In genomic region chr11:73015391-73016102, GRCm38 (mm10) we compare ENCODE assay signal across 8 mouse cellular contexts. TPM values are rescaled to one million over a fixed set of nuclear protein-coding genes. Genes with fewer than 3 reads are reported as not detected.
DNase-seq lines count a peak whose midpoint lies in the region; ATAC-seq and TF ChIP-seq lines count a peak whose summit lies in the region.

No protein-coding gene starts in this region.

- H3K27me3 ChIP-seq in midbrain, embryonic 11.5 days (ENCODE audit: control insufficient read depth, insufficient read depth, low read length), result peaks cover 17% of the 10 kb centered on the region
- peaks cover 20% of the 10 kb centered on the region for H3K27me3 ChIP-seq in midbrain, embryonic 13.5 days

- no peak overlapping the region for H3K9ac ChIP-seq in midbrain, embryonic 11.5 days (ENCODE audit: low read length)
- H3K9ac ChIP-seq in midbrain, embryonic 13.5 days (replicated peaks), result no peak overlapping the region

- H3K4me2 ChIP-seq in midbrain, embryonic 11.5 days, result no peak overlapping the region
- H3K4me2 ChIP-seq in midbrain, embryonic 13.5 days (replicated peaks), result no peak overlapping the region

- TF ChIP-seq CTCF in gastrocnemius, adult 2 months (IDR thresholded peaks at IDR 0.05), result no peak

- no peak overlapping the region for H3K27ac ChIP-seq in midbrain, embryonic 11.5 days (ENCODE audit: low read depth, low read length)
- H3K27ac ChIP-seq in midbrain, embryonic 13.5 days, result no peak overlapping the region
- peak overlapping the region; percentile 62 for H3K27ac ChIP-seq in gastrocnemius, adult 2 months

- no peaks in the 10 kb centered on the region for H3K9me3 ChIP-seq in midbrain, embryonic 11.5 days (ENCODE audit: control insufficient read depth, low read length)
- H3K9me3 ChIP-seq in midbrain, embryonic 13.5 days, result no peaks in the 10 kb centered on the region

- 84% methylated on average over 5 of the region's 5 CpGs for WGBS in midbrain, embryonic 11.5 days
- WGBS in midbrain, embryonic 13.5 days, result 76% methylated on average over 5 of the region's 5 CpGs

- intact Hi-C loops in gastrocnemius, adult 2 months (cut with DNase I), result no loop called here

- DNase-seq in adrenal gland, adult (ENCODE audit: inconsistent age in 2 of 2, low spot score in 1 of 2), result peak; percentile 75 to 83
- DNase-seq in adrenal gland, postnatal 4 days (ENCODE audit: low spot score in 2 of 2), result no peak
- peak; percentile 31 for DNase-seq in midbrain, embryonic 11.5 days (ENCODE audit: low spot score, missing footprints)
- peak; percentile 83 for DNase-seq in gastrocnemius, adult 2 months
- peak; percentile 45 for DNase-seq in lung, postnatal 25 days (ENCODE audit: low spot score)
- DNase-seq in T-cell, adult 2 months (ENCODE audit: low spot score), result no peak
- no peak for DNase-seq in embryo, embryonic 9.5 days (ENCODE audit: extremely low spot score)

- peaks cover 4% of the 10 kb centered on the region; the same call in 1 of the 2 replicates for H3K4me1 ChIP-seq in midbrain, embryonic 11.5 days (ENCODE audit: control insufficient read depth, insufficient read depth, low read length)
- H3K4me1 ChIP-seq in midbrain, embryonic 13.5 days (replicated peaks), result peaks cover 19% of the 10 kb centered on the region

- H3K36me3 ChIP-seq in midbrain, embryonic 11.5 days (ENCODE audit: control insufficient read depth, insufficient read depth, low read length), result no peaks in the 10 kb centered on the region
- H3K36me3 ChIP-seq in midbrain, embryonic 13.5 days, result no peaks in the 10 kb centered on the region

- no peak overlapping the region for H3K4me3 ChIP-seq in midbrain, embryonic 11.5 days (ENCODE audit: low read depth, low read length)
- H3K4me3 ChIP-seq in midbrain, embryonic 13.5 days (replicated peaks), result no peak overlapping the region
- no peak overlapping the region for H3K4me3 ChIP-seq in gastrocnemius, adult 2 months

- no peak for ATAC-seq in midbrain, embryonic 11.5 days (ENCODE audit: low FRiP score)
- ATAC-seq in midbrain, embryonic 13.5 days, result no peak

RNA-seq across cellular contexts. Expression of gene Camkk1, which starts 3.3 kb away (rescaled TPM):
- 1 to 10 TPM; 2.5 to 2.6 TPM for total RNA-seq in adrenal gland, postnatal 4 days (2021)
- polyA plus RNA-seq in midbrain, embryonic 11.5 days (2014; fragmentation: Nextera tagmentation; extraction: Ambion mirVana), result 3.7 and 4.2 TPM in 2 replicates
- polyA plus RNA-seq in midbrain, embryonic 13.5 days (2015; fragmentation: Nextera tagmentation; extraction: Ambion mirVana), result 17.1 and 17.5 TPM in 2 replicates
- total RNA-seq in gastrocnemius, adult 2 months (2021), result under 1 TPM; 0.43 to 0.89 TPM

RNA-seq across cellular contexts. Expression of gene P2rx1, which starts 16.6 kb away (rescaled TPM):
- 1 to 10 TPM; 1.3 to 3.2 TPM for total RNA-seq in adrenal gland, postnatal 4 days (2021)
- 1.2 and 1.3 TPM in 2 replicates for polyA plus RNA-seq in midbrain, embryonic 11.5 days (2014; fragmentation: Nextera tagmentation; extraction: Ambion mirVana)
- polyA plus RNA-seq in midbrain, embryonic 13.5 days (2015; fragmentation: Nextera tagmentation; extraction: Ambion mirVana), result 0.41 and 0.58 TPM in 2 replicates
- total RNA-seq in gastrocnemius, adult 2 months (2021), result under 1 TPM; 0.15 to 0.56 TPM

RNA-seq across cellular contexts. Expression of gene Ncbp3, which starts 32.0 kb away (rescaled TPM):
- total RNA-seq in adrenal gland, postnatal 4 days (2021), result 10 to 100 TPM; 15.2 to 17.2 TPM
- polyA plus RNA-seq in midbrain, embryonic 11.5 days (2014; fragmentation: Nextera tagmentation; extraction: Ambion mirVana), result 10.8 and 11.0 TPM in 2 replicates
- polyA plus RNA-seq in midbrain, embryonic 13.5 days (2015; fragmentation: Nextera tagmentation; extraction: Ambion mirVana), result 13.5 and 14.2 TPM in 2 replicates
- 1 to 10 TPM; 3.2 to 3.9 TPM for total RNA-seq in gastrocnemius, adult 2 months (2021)

RNA-seq across cellular contexts. Expression of gene Atp2a3, which starts 54.6 kb away (rescaled TPM):
- 10 to 100 TPM; 16.6 to 18.3 TPM for total RNA-seq in adrenal gland, postnatal 4 days (2021)
- polyA plus RNA-seq in midbrain, embryonic 11.5 days (2014; fragmentation: Nextera tagmentation; extraction: Ambion mirVana), result 0.59 and 0.95 TPM in 2 replicates
- 0.48 and 0.71 TPM in 2 replicates for polyA plus RNA-seq in midbrain, embryonic 13.5 days (2015; fragmentation: Nextera tagmentation; extraction: Ambion mirVana)
- total RNA-seq in gastrocnemius, adult 2 months (2021), result 1 to 10 TPM; 5.1 to 6.2 TPM

Comparison
In these comparisons a context has a peak if more than half of its experiments do, and no peak if none do; other contexts are left out.
1. DNase-seq: peak in adrenal gland, adult (2 of 2), midbrain, embryonic 11.5 days (single experiment), gastrocnemius, adult 2 months (single experiment) and lung, postnatal 25 days (single experiment); none in adrenal gland, postnatal 4 days (0 of 2), T-cell, adult 2 months (single experiment) and embryo, embryonic 9.5 days (single experiment).